Mouse (Mus musculus): Measurements from ENCODE around the gene Mindy4b-ps. TPM values are rescaled to one million over a fixed set of nuclear protein-coding genes. Genes with fewer than 3 reads are reported as not detected.
A peak's percentile ranks its signal among the peaks of the same experiment; 100 is the strongest.

Gene Mindy4b-ps
- polyA plus RNA-seq, 1 experiment from 2014 or later = not detected

DNA sequence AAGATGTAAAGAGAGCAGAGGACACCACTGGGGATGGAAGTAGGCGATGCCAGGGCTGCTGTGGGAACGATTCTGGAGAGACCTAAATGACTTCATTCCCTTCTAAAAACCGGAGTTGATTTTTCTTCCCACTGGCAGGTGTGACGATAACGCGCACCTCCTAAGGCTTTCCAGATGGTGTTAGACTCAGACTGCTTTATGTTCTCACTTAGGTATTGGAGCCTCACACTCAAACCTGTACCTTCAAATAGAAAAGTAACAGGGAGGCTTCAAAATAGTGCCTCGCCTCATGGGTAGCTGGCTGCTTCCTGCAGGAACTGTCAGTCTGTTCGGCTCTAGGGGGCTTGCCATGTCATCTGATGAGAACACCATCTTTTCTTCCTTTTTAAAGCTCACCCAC lies 23.9 kb downstream of the Mindy4b-ps start:
- ATAC-seq (ENCODE audit: low FRiP score, low TSS enrichment) (no peak), DNase-seq (ENCODE audit: low spot score) (no peak)
- Histone ChIP-seq H3K9ac (ENCODE audit: low read length) (no peak overlapping the region), H3K4me2 (replicated peaks; ENCODE audit: low read depth) (no peak overlapping the region), H3K9me3 (ENCODE audit: control insufficient read depth, low read length) (no peaks in the 10 kb centered on the region), H3K36me3 (ENCODE audit: control insufficient read depth, insufficient read depth, low read length) (no peaks in the 10 kb centered on the region), H3K27ac (replicated peaks) (no peak overlapping the region), H3K27me3 (ENCODE audit: control insufficient read depth, insufficient read depth, low read length) (no peaks in the 10 kb centered on the region), H3K4me1 (replicated peaks; ENCODE audit: control insufficient read depth, insufficient read depth) (no peaks in the 10 kb centered on the region), H3K4me3 (ENCODE audit: low read depth, low read length) (no peak overlapping the region)
- TF ChIP-seq EP300 (optimal IDR thresholded peaks at IDR 0.05) = no peak
- no peak for TF ChIP-seq CTCF (IDR thresholded peaks at IDR 0.05; ENCODE audit: low read depth)
- 78% methylated on average over 8 of the region's 8 CpGs for WGBS

DNA sequence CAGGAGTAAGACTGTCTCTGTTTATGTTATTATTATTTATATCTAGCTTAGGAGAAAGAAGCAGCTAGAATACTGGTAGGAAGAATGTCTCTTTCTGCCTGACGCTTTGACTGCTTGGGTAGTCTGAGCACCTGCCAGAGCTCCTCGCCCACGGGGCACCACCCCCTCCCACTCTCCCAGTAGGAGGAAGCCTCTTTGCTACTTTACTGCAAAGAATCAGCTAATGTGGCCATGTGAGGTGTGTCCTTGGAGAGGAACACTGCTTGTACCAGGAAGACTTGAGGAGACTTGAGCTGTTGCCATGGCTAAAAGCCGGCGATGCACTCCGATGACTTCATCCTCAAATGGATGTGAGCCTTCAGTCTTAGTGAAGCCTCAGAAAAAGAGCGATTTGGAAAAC lies 32.6 kb downstream of the Mindy4b-ps start:
- DNase-seq (ENCODE audit: low spot score) = no peak
- Histone ChIP-seq H3K9me3 (ENCODE audit: control insufficient read depth, low read length) (no peaks in the 10 kb centered on the region), H3K4me3 (ENCODE audit: low read depth, low read length) (no peak overlapping the region), H3K36me3 (ENCODE audit: control insufficient read depth, insufficient read depth, low read length) (no peaks in the 10 kb centered on the region), H3K9ac (ENCODE audit: low read length) (no peak overlapping the region), H3K4me1 (replicated peaks; ENCODE audit: control insufficient read depth, insufficient read depth) (no peaks in the 10 kb centered on the region), H3K4me2 (replicated peaks; ENCODE audit: low read depth) (no peak overlapping the region), H3K27ac (replicated peaks) (no peak overlapping the region), H3K27me3 (ENCODE audit: control insufficient read depth, insufficient read depth, low read length) (no peaks in the 10 kb centered on the region)
- 47% methylated on average over 7 of the region's 7 CpGs for WGBS
- TF ChIP-seq EP300 (optimal IDR thresholded peaks at IDR 0.05) = no peak
- TF ChIP-seq CTCF (IDR thresholded peaks at IDR 0.05; ENCODE audit: low read depth) = no peak
- ATAC-seq (ENCODE audit: low FRiP score, low TSS enrichment) = no peak

DNA sequence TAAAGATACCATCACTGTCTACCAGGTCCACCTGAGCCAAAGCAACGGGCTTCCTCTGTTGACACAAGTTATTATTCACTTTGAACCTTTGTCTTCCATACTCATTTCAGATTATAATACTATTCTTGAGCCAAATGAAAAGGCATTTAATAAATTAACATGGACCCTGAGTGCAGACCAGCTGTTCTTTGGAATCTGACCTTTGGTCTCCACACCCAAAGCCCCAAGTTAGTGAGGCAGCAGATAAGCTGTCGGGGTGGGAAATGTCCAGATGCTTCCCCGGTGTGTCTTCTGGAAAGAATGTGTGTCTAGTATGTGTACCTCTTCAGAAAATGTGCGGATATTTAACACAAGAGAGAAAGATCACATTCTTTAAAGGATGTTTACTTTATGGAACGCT lies 33.1 kb downstream of the Mindy4b-ps start:
- no peak overlapping the region for H3K9ac ChIP-seq (ENCODE audit: low read length)
- no peaks in the 10 kb centered on the region for H3K4me1 ChIP-seq (replicated peaks; ENCODE audit: control insufficient read depth, insufficient read depth)
- DNase-seq (ENCODE audit: low spot score) (no peak), ATAC-seq (ENCODE audit: low FRiP score, low TSS enrichment) (no peak)
- no peak overlapping the region for H3K4me3 ChIP-seq (ENCODE audit: low read depth, low read length)
- no peaks in the 10 kb centered on the region for H3K36me3 ChIP-seq (ENCODE audit: control insufficient read depth, insufficient read depth, low read length)
- no peak overlapping the region for H3K27ac ChIP-seq (replicated peaks)
- no peak overlapping the region for H3K4me2 ChIP-seq (replicated peaks; ENCODE audit: low read depth)
- TF ChIP-seq EP300 (optimal IDR thresholded peaks at IDR 0.05) (no peak), CTCF (IDR thresholded peaks at IDR 0.05; ENCODE audit: low read depth) (no peak)
- H3K9me3 ChIP-seq (ENCODE audit: control insufficient read depth, low read length) = no peaks in the 10 kb centered on the region
- no peaks in the 10 kb centered on the region for H3K27me3 ChIP-seq (ENCODE audit: control insufficient read depth, insufficient read depth, low read length)
- 19% methylated on average over 5 of the region's 5 CpGs for WGBS

DNA sequence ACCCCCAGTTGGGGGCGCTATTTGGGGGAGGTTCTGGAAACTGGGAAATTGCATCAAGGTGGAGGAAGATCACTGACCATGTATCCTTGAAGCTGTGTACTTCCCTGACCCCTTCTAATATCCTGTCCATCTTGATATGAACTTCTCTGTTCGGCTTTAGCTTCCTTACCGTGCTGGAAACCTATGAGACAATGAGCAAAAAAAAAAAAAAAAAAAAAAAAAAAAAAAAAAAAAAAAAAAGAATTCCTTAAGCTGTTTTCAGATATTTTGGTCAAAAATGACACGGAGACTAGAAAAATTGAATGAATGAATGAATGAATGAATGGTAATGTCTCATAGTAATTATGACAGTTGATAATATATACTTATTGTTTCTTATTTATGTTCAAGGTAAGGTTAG lies 35.6 kb downstream of the Mindy4b-ps start:
- no peaks in the 10 kb centered on the region for H3K4me1 ChIP-seq (replicated peaks; ENCODE audit: control insufficient read depth, insufficient read depth)

DNA sequence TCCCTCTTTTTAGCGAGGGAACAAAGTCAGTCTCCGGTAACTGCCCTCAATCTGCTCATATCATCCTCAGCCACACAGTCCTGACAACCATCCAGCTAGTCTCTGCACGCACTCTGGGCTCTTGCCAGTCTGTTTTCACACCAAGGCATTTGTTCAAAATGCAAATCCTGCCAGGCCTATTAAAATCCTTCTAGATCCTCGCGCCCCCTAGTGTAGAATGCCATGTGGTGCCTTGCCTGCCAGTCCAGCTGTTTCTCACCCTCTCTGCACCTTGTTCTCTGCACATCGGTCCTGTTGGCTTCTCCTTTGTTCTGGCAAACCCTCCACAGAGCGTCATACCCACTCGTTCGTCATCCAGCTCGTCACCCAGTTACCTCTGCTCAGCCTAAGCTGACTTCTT lies 36.2 kb downstream of the Mindy4b-ps start:
- Histone ChIP-seq H3K4me1 (replicated peaks; ENCODE audit: control insufficient read depth, insufficient read depth) (no peaks in the 10 kb centered on the region), H3K27ac (replicated peaks) (no peak overlapping the region), H3K9ac (ENCODE audit: low read length) (no peak overlapping the region), H3K9me3 (ENCODE audit: control insufficient read depth, low read length) (no peaks in the 10 kb centered on the region), H3K36me3 (ENCODE audit: control insufficient read depth, insufficient read depth, low read length) (no peaks in the 10 kb centered on the region), H3K27me3 (ENCODE audit: control insufficient read depth, insufficient read depth, low read length) (no peaks in the 10 kb centered on the region), H3K4me3 (ENCODE audit: low read depth, low read length) (no peak overlapping the region), H3K4me2 (replicated peaks; ENCODE audit: low read depth) (no peak overlapping the region)
- 13% methylated on average over 10 of the region's 10 CpGs for WGBS
- DNase-seq (ENCODE audit: low spot score) = peak; percentile 26
- TF ChIP-seq CTCF (IDR thresholded peaks at IDR 0.05; ENCODE audit: low read depth) (peak; percentile 70), EP300 (optimal IDR thresholded peaks at IDR 0.05) (no peak)
- ATAC-seq (ENCODE audit: low FRiP score, low TSS enrichment) = peak; percentile 53; the same call in 1 of the 2 replicates

More for the DNA sequence above, 35.6 kb downstream of the Mindy4b-ps start:
- ATAC-seq (ENCODE audit: low FRiP score, low TSS enrichment) = no peak
- Histone ChIP-seq H3K9ac (ENCODE audit: low read length) (no peak overlapping the region), H3K4me2 (replicated peaks; ENCODE audit: low read depth) (no peak overlapping the region), H3K9me3 (ENCODE audit: control insufficient read depth, low read length) (no peaks in the 10 kb centered on the region), H3K36me3 (ENCODE audit: control insufficient read depth, insufficient read depth, low read length) (no peaks in the 10 kb centered on the region), H3K27ac (replicated peaks) (no peak overlapping the region), H3K27me3 (ENCODE audit: control insufficient read depth, insufficient read depth, low read length) (no peaks in the 10 kb centered on the region), H3K4me3 (ENCODE audit: low read depth, low read length) (no peak overlapping the region)
- DNase-seq (ENCODE audit: low spot score) = no peak
- TF ChIP-seq CTCF (IDR thresholded peaks at IDR 0.05; ENCODE audit: low read depth) (no peak), EP300 (optimal IDR thresholded peaks at IDR 0.05) (no peak)
- WGBS = 74% methylated on average over 4 of the region's 4 CpGs

DNA sequence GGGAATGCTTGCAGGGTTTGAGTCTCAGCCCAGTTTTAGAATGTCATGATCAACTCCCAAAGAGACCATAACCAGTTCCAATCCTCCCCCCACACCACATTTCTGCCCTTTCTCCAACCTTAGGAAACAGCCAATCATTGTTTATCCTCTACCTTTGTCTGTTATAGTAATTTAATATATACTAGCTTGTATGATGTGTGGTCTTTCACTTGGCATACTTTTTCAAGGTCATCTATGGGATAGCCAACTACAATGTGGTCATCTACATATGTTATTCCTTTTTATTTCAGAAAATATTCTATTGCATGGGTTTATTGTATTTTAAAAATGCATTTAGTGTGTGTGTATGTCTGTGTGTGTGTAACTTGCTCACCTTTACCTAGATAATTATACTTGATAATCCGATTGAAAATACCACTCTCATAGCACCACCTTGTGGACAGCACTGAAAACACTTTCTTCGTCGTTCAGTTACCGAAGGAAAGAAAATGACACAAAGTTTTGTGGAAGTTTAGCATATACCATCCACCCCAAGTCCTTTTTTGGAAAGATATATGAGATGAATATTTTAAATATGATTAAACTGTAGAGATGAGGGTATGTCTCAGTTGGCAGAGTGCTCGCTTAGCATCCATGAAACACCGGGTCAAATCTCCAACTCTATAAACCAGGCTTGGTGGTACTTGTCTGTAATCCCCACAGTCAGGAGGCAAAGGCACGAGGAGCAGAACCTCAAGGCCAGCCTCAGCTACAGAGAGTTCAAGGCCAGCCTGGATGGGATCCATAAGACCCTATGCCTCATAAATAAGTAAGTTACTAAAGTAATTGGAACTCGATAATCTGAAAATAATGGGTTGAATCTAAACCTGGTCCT lies 37.7 kb downstream of the Mindy4b-ps start:
- TF ChIP-seq CTCF (IDR thresholded peaks at IDR 0.05; ENCODE audit: low read depth) (peak; percentile 79), EP300 (optimal IDR thresholded peaks at IDR 0.05) (no peak)
- no peaks in the 10 kb centered on the region for H3K9me3 ChIP-seq (ENCODE audit: control insufficient read depth, low read length)
- ATAC-seq (ENCODE audit: low FRiP score, low TSS enrichment) = no peak
- no peak overlapping the region for H3K4me3 ChIP-seq (ENCODE audit: low read depth, low read length)
- no peak overlapping the region for H3K4me2 ChIP-seq (replicated peaks; ENCODE audit: low read depth)
- 36% methylated on average over 8 of the region's 8 CpGs for WGBS
- no peak for DNase-seq (ENCODE audit: low spot score)
- no peaks in the 10 kb centered on the region for H3K36me3 ChIP-seq (ENCODE audit: control insufficient read depth, insufficient read depth, low read length)
- H3K9ac ChIP-seq (ENCODE audit: low read length) = no peak overlapping the region
- H3K4me1 ChIP-seq (replicated peaks; ENCODE audit: control insufficient read depth, insufficient read depth) = no peaks in the 10 kb centered on the region
- no peak overlapping the region for H3K27ac ChIP-seq (replicated peaks)
- no peaks in the 10 kb centered on the region for H3K27me3 ChIP-seq (ENCODE audit: control insufficient read depth, insufficient read depth, low read length)
